Mouse (Mus musculus): ENCODE measurements at regions not wholly inside any gene's neighbourhood (a gene's known extent, or its start where the extent isn't known, plus 50 kb on each side); places are given as distances from the start of the nearest gene placed in this dataset.

DNA sequence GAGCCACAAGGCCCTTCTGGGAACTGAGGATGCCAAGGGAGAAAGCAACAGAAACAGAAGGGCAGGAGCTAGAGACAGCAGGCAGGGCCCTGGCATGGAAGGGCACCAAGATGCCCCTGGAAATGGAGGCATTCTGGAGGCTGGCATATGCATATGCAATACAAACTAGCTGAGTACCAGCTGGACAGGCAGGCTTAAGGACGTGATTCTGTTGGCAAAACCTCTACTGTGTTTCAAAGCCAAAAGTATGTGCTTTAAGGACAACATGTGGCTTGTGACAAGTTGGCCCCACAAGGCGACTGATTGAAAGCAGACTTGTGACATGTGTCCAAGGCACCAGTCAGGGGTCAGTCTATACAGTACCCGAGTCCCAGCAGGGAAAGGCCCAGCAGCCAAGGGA lies 52.2 kb upstream of the A530016L24Rik start:
- TF ChIP-seq CTCF (IDR thresholded peaks at IDR 0.05; ENCODE audit: insufficient read depth, low read length), result no peak
- no peak for TF ChIP-seq POLR2A (IDR thresholded peaks at IDR 0.05; ENCODE audit: borderline replicate concordance, extremely low read depth, low read depth, low read length)
